In genomic region chr10:68558105-68558827, GRCm38 (mm10) we compare ENCODE assay signal across 8 mouse cellular contexts. TPM values are rescaled to one million over a fixed set of nuclear protein-coding genes. Genes with fewer than 3 reads are reported as not detected.
A peak's percentile ranks its signal among the peaks of the same experiment; 100 is the strongest.
DNase-seq lines count a peak whose midpoint lies in the region; ATAC-seq and TF ChIP-seq lines count a peak whose summit lies in the region.

No protein-coding gene starts in this region.

- intact Hi-C loops in left cerebral cortex, postnatal 10 days (cut with DNase I) = no loop called here

- 16% methylated on average over 13 of the region's 13 CpGs for WGBS in cerebellum, adult 2 months
- 66% methylated on average over 13 of the region's 13 CpGs for WGBS in intestine, postnatal 0 days

- H3K4me1 ChIP-seq in cerebellum, adult 2 months (ENCODE audit: control insufficient read depth, insufficient read depth, low read length) = no peaks in the 10 kb centered on the region
- no peaks in the 10 kb centered on the region for H3K4me1 ChIP-seq in intestine, postnatal 0 days (replicated peaks; ENCODE audit: control insufficient read depth, insufficient read depth, low read length)

- no peak overlapping the region for H3K27ac ChIP-seq in cerebellum, adult 2 months (ENCODE audit: insufficient read depth, low read length)
- peak overlapping the region; percentile 29; the same call in 1 of the 2 replicates for H3K27ac ChIP-seq in intestine, postnatal 0 days (ENCODE audit: low read depth, low read length)

- H3K9ac ChIP-seq in intestine, postnatal 0 days (ENCODE audit: low read depth, low read length) = no peak overlapping the region

- no peak for TF ChIP-seq CTCF in cerebellum, adult 2 months (IDR thresholded peaks at IDR 0.05; ENCODE audit: borderline replicate concordance, insufficient read depth, low read depth, low read length)
- TF ChIP-seq CTCF in intestine, postnatal 0 days (IDR thresholded peaks at IDR 0.05; ENCODE audit: low read depth) = no peak

- no peak overlapping the region for H3K4me3 ChIP-seq in cerebellum, adult 2 months (replicated peaks; ENCODE audit: insufficient read depth, low read depth, low read length)
- no peak overlapping the region for H3K4me3 ChIP-seq in intestine, postnatal 0 days (ENCODE audit: low read depth, low read length)

- H3K36me3 ChIP-seq in intestine, postnatal 0 days (ENCODE audit: control insufficient read depth, insufficient read depth) = no peaks in the 10 kb centered on the region

- no peaks in the 10 kb centered on the region for H3K9me3 ChIP-seq in intestine, postnatal 0 days (ENCODE audit: control insufficient read depth)

- no peaks in the 10 kb centered on the region for H3K27me3 ChIP-seq in cerebellum, adult 2 months (ENCODE audit: control insufficient read depth, insufficient read depth, low read length)
- no peaks in the 10 kb centered on the region for H3K27me3 ChIP-seq in intestine, postnatal 0 days (replicated peaks; ENCODE audit: control insufficient read depth, insufficient read depth, low read length)

- DNase-seq in cerebellum, adult 18-20 months = peak; percentile 6 to 13
- DNase-seq in cerebellum, adult 11-12 months = no peak
- peak; percentile 34 to 61 for DNase-seq in cerebellum, adult 2 months
- peak; percentile 68 to 87 for DNase-seq in frontal cortex, postnatal 36 days (ENCODE audit: low spot score in 2 of 2)
- peak; percentile 62 to 72 for DNase-seq in left cerebral cortex, postnatal 10 days (ENCODE audit: extremely low spot score in 1 of 2, low spot score in 2 of 2)
- DNase-seq in right cerebral cortex, postnatal 10 days (ENCODE audit: low spot score in 2 of 2) = peak; percentile 84 to 85
- no peak for DNase-seq in thymus, postnatal 36 days

- no peak overlapping the region for H3K4me2 ChIP-seq in intestine, postnatal 0 days (replicated peaks; ENCODE audit: low read depth)

- no peak for ATAC-seq in intestine, postnatal 0 days

- no peak for TF ChIP-seq POLR2A in cerebellum, adult 2 months (IDR thresholded peaks at IDR 0.05; ENCODE audit: borderline replicate concordance, insufficient read depth, low read length)

RNA-seq across cellular contexts. Expression of gene Cabcoco1, which starts 16.6 kb away (rescaled TPM):
- polyA plus RNA-seq in cerebellum, adult 2 months (2012; rRNA removed) = 1.8 and 1.9 TPM in 2 replicates
- polyA plus RNA-seq in intestine, postnatal 0 days (2015; fragmentation: Nextera tagmentation; extraction: Ambion mirVana) = 3.7 and 4.0 TPM in 2 replicates
- total RNA-seq in left cerebral cortex, postnatal 10 days (2021) = 1 to 10 TPM; 1.9 to 2.1 TPM

Comparison
In these comparisons a context has a peak if more than half of its experiments do, and no peak if none do; other contexts are left out.
1. DNase-seq: peak in cerebellum, adult 18-20 months (2 of 2), cerebellum, adult 2 months (2 of 2), frontal cortex, postnatal 36 days (2 of 2), left cerebral cortex, postnatal 10 days (2 of 2) and right cerebral cortex, postnatal 10 days (2 of 2); none in cerebellum, adult 11-12 months (single experiment) and thymus, postnatal 36 days (0 of 2).